Mouse (Mus musculus) kidney, postnatal 25 days (tissue): ENCODE results near the gene D630045J12Rik.
A peak's percentile ranks its signal among the peaks of the same experiment; 100 is the strongest.

ENCODE experiments used
- DNase-seq, 2 experiments: peaks; one replicate each; pipeline ENCODE4 v3.0.0; 2021; ENCODE audit warnings: mixed read lengths in 2 of 2

Gene D630045J12Rik

DNA sequence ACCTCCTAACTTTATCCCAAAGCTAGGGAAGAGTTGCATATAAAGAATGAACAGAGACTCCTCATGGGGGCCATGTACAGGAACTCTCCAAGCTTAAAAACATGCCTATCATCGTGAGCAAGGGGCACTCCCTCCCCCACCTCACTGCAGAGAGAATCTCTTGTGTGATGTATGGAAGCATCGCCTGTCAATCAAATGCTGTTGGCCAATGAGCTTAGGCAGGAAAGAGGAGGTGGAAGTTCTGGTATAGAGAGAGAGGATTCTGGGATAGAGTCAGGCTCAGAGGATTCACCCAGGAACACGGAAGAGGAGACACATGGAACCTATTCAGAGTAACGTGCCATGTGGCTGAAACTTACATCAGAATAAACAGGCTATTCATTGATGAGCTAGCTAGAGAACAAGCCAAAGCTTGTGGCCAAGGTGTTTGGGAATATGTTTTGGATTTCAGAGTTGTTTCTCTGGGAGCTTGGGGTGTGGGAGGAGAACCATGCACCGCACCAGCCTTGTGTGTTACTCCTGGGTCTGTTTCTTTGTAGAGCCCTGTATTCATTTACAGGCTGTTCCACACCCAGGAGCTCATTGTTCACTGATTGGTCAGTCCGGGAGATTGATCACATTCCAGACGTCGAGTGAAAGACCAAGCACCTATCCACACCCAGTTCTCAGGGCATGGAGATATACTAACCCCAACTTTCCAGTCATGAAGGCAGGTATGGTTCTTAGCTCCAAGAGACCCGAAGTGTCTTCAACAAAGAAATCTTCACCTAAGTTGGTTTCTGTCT is 166.4 kb downstream of the D630045J12Rik start:
- no peak for DNase-seq

DNA sequence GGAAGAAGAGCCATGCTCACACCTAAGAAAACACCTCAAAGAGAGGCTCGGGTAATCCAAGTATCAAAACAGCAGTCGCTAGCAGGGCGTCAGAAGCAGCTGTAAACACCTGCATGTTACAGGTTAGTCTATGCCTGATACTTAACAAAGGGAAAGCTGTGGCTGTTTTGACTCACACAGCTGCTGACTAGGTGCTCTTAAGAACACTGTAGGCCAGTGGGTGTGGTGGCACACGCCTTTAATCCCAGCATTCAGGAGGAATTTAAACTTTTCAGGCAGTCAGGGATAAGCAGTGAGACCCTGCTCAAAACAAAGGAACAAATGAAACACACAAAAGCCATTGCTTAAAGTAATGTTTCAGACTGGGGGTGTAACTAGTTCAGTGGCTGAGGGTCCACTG is 170.6 kb downstream of the D630045J12Rik start:
- DNase-seq = no peak

DNA sequence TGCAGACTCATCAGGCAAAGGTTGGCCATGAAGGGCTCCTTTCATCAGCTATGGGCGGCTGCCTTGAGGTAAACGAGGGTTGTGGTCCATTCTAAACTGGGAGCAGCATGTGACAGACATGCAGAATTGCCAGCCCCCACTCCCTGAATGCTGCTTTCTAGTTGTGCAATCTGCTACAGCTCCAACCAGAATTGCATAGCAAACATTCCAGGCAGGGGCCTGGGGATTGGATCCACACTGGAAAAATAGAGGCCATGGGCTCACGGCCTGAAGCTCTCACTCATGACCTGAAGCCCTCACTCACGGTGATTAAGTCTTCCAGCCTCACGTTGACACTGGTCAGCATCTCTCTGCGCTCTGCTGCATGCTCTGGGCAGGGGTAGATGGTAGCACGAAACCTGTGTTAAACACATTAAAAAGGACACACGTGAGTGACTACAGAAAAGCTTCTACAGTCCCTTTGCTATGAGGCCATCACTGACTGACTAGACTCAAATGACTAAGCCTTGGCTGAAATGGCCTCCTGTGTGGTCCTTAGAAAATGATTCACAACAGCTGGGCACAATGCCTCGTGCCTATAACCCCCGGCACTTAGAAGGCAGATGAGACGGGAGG is 172.0 kb downstream of the D630045J12Rik start:
- peak; percentile 20 to 47 for DNase-seq

DNA sequence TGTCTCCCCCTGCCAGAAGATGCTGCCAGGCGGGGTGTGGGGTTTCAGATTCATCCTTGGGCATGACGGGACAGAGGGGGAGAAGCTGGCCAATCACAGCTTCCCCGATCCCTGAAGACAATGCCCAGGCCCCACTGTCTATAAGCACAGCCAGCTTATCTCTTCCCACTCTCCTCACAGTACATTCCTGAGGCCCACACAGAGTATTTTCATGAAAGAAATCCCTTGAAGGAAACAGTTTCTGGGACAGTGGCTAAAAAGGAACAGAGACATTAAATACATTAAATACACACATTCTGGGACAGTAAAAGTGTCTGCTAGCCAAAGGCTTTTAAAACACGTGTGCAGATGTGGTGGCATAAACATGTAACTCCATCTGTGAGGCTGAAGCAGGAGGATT is 173.4 kb downstream of the D630045J12Rik start:
- DNase-seq = no peak

DNA sequence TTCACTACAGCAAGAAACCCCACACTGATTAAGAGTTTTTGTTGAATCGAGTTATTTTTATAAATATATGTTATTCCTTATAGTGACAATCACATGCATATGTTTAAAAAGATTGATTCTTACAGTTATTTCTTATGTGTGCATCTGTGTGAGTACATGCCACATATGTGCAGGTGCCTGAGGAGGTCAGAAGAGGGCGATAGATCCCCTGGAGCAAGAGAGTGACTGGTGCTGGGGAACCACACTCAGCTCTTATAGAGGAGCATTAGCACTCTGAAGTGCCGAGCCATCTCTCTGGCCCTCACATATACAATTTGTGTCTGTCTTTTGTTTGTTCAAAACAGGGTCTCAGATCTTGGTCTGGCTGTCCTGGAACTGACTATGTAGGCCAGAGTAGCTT is 180.2 kb downstream of the D630045J12Rik start:
- no peak for DNase-seq
